Mouse (Mus musculus): ENCODE measurements at regions not wholly inside any gene's neighbourhood (a gene's known extent, or its start where the extent isn't known, plus 50 kb on each side); places are given as distances from the start of the nearest gene placed in this dataset.

- TF ChIP-seq EP300 (IDR thresholded peaks at IDR 0.05; ENCODE audit: low read depth) (no peak), CTCF (IDR thresholded peaks at IDR 0.05; ENCODE audit: low read depth) (no peak)
These were observed 127.7 kb upstream of the Noct start for GRCm38 (mm10) chr3:51096545-51096944.

Data from liver, embryonic 14.5 days (tissue).